Mouse (Mus musculus): ENCODE results near the gene Dmwd. TPM values are rescaled to one million over a fixed set of nuclear protein-coding genes. Genes with fewer than 3 reads are reported as not detected.

The Dmwd gene
- polyA plus RNA-seq, 1 experiment = 27.7 TPM

DNA sequence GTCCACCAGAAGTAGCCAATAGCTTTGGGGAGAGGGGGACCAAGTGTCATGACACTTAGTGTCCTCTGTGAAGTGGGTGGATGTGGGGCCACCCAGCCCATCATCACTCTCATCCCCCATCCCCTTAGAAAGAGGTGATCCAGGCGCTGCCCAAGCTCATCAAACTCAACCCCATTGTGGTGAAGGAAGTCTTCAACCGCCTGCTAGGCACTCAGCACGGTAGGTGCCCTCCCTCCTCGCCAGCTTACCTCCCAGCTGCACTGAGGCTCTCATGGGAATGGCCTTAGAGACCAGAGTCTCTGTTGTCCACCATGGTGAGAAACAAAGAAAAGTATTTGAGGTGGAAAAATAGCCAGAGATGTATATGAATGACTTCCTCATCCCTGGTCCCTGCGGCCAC, 26.8 kb upstream of the Dmwd start:
- Histone ChIP-seq H3K4me1 (ENCODE audit: control insufficient read depth, insufficient read depth, low read length) (no peaks in the 10 kb centered on the region), H3K27ac (ENCODE audit: control insufficient read depth, insufficient read depth, low read depth, low read length, poor library complexity) (no peak overlapping the region), H3K4me3 (replicated peaks; ENCODE audit: control insufficient read depth, low read depth, low read length) (no peak overlapping the region)
- 77% methylated on average over 5 of the region's 5 CpGs for WGBS
- no peak for TF ChIP-seq POLR2A (IDR thresholded peaks at IDR 0.05; ENCODE audit: borderline replicate concordance, control insufficient read depth, low read depth, low read length)

DNA sequence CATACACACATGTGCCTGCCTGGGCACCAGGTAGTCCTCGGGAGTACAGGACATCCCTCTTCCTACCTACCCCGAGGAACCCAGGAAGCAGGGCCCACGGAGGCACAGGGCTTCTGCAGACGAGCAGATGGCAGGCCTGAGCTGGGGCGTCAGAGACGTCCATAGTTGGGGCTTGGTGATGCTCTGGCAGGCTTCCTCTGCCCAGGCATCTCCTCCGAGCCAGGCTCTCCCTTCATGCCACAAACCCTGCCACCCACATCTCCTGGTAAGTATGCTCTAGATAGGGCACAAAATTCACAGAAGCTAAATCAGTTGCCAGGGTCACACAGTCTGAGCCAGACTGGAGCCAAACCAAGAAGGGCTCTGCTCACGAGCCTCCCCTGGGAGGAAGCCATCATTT, 25.9 kb upstream of the Dmwd start:
- TF ChIP-seq CTCF (IDR thresholded peaks at IDR 0.05; ENCODE audit: control insufficient read depth, insufficient read depth, low read length) (no peak), POLR2A (IDR thresholded peaks at IDR 0.05; ENCODE audit: borderline replicate concordance, control insufficient read depth, low read depth, low read length) (no peak)
- WGBS = 73% methylated on average over 8 of the region's 8 CpGs
- H3K4me1 ChIP-seq (ENCODE audit: control insufficient read depth, insufficient read depth, low read length) = no peaks in the 10 kb centered on the region
- no peak overlapping the region for H3K27ac ChIP-seq (ENCODE audit: control insufficient read depth, insufficient read depth, low read depth, low read length, poor library complexity)
- H3K4me3 ChIP-seq (replicated peaks; ENCODE audit: control insufficient read depth, low read depth, low read length) = no peak overlapping the region

DNA sequence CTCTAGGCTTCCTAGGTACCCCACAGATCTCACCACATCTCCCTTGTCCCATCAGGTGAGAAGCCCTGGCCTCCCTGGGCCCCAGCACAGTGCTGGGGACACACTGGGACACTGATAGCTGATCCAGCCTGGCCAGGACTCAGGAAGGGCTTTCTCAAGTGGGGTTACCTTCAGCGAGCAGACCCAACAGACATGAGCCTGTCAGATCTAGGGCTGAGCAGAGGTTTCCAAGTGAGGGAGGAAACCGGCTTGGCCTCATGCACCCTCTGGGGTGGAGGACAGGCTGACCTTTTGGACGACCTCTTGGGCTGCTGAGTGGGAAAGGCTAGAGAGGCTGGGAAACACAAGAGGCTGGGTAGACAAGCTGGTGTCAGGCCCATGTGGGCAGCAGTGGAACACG, 24.9 kb upstream of the Dmwd start:
- no peaks in the 10 kb centered on the region for H3K4me1 ChIP-seq (ENCODE audit: control insufficient read depth, insufficient read depth, low read length)
- no peak overlapping the region for H3K4me3 ChIP-seq (replicated peaks; ENCODE audit: control insufficient read depth, low read depth, low read length)
- WGBS = 80% methylated on average over 4 of the region's 4 CpGs
- TF ChIP-seq CTCF (IDR thresholded peaks at IDR 0.05; ENCODE audit: control insufficient read depth, insufficient read depth, low read length) (no peak), POLR2A (IDR thresholded peaks at IDR 0.05; ENCODE audit: borderline replicate concordance, control insufficient read depth, low read depth, low read length) (no peak)
- H3K27ac ChIP-seq (ENCODE audit: control insufficient read depth, insufficient read depth, low read depth, low read length, poor library complexity) = no peak overlapping the region

GRCm38 (mm10) chr7:19052345-19053135, 23.5 kb upstream of the Dmwd start:
- 89% methylated on average over 15 of the region's 15 CpGs for WGBS
- Histone ChIP-seq H3K27ac (ENCODE audit: control insufficient read depth, insufficient read depth, low read depth, low read length, poor library complexity) (no peak overlapping the region), H3K4me3 (replicated peaks; ENCODE audit: control insufficient read depth, low read depth, low read length) (no peak overlapping the region), H3K4me1 (ENCODE audit: control insufficient read depth, insufficient read depth, low read length) (no peaks in the 10 kb centered on the region)
- no peak for TF ChIP-seq POLR2A (IDR thresholded peaks at IDR 0.05; ENCODE audit: borderline replicate concordance, control insufficient read depth, low read depth, low read length)
- TF ChIP-seq CTCF (IDR thresholded peaks at IDR 0.05; ENCODE audit: control insufficient read depth, insufficient read depth, low read length) = no peak

DNA sequence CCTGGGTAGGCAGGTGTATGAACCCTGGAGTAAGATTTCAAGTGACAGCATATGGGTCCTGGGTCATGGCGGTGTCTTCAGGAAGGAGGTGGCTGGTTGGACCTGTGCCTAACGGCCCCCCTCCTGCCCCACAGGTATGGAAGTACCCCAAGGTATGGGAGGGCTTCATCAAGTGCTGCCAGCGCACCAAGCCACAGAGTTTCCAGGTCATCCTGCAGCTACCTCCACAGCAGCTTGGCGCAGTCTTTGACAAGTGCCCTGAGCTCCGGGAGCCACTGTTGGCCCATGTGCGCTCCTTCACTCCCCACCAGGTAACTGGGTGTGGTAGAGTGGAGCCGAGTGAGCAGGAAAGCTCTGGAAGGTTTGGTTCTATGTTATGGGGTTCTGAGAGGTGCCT, 22.9 kb upstream of the Dmwd start:
- no peak overlapping the region for H3K4me3 ChIP-seq (replicated peaks; ENCODE audit: control insufficient read depth, low read depth, low read length)
- H3K4me1 ChIP-seq (ENCODE audit: control insufficient read depth, insufficient read depth, low read length) = no peaks in the 10 kb centered on the region
- TF ChIP-seq CTCF (IDR thresholded peaks at IDR 0.05; ENCODE audit: control insufficient read depth, insufficient read depth, low read length) = no peak
- TF ChIP-seq POLR2A (IDR thresholded peaks at IDR 0.05; ENCODE audit: borderline replicate concordance, control insufficient read depth, low read depth, low read length) = no peak
- no peak overlapping the region for H3K27ac ChIP-seq (ENCODE audit: control insufficient read depth, insufficient read depth, low read depth, low read length, poor library complexity)
- 92% methylated on average over 7 of the region's 7 CpGs for WGBS

GRCm38 (mm10) chr7:19054047-19054776, 21.8 kb upstream of the Dmwd start, which contains the start of gene Rsph6a:
TSS of gene Rsph6a (plus strand) at chr7:19054690.
- Histone ChIP-seq H3K4me1 (ENCODE audit: control insufficient read depth, insufficient read depth, low read length) (no peaks in the 10 kb centered on the region), H3K27ac (ENCODE audit: control insufficient read depth, insufficient read depth, low read depth, low read length, poor library complexity) (no peak within 1 kb of the TSS), H3K4me3 (replicated peaks; ENCODE audit: control insufficient read depth, low read depth, low read length) (no peak within 1 kb of the TSS)
- TF ChIP-seq POLR2A (IDR thresholded peaks at IDR 0.05; ENCODE audit: borderline replicate concordance, control insufficient read depth, low read depth, low read length) = no peak
- TF ChIP-seq CTCF (IDR thresholded peaks at IDR 0.05; ENCODE audit: control insufficient read depth, insufficient read depth, low read length) = peak; percentile 41
- 77% methylated on average over 33 of the region's 33 CpGs for WGBS

- Histone ChIP-seq H3K4me3 (replicated peaks; ENCODE audit: control insufficient read depth, low read depth, low read length) (no peak overlapping the region), H3K27ac (ENCODE audit: control insufficient read depth, insufficient read depth, low read depth, low read length, poor library complexity) (no peak overlapping the region), H3K4me1 (ENCODE audit: control insufficient read depth, insufficient read depth, low read length) (no peaks in the 10 kb centered on the region)
- TF ChIP-seq CTCF (IDR thresholded peaks at IDR 0.05; ENCODE audit: control insufficient read depth, insufficient read depth, low read length) = no peak
- no peak for TF ChIP-seq POLR2A (IDR thresholded peaks at IDR 0.05; ENCODE audit: borderline replicate concordance, control insufficient read depth, low read depth, low read length)
- 85% methylated on average over 9 of the region's 9 CpGs for WGBS
Measured at GRCm38 (mm10) chr7:19054777-19055076, 21.3 kb upstream of the Dmwd start.

DNA sequence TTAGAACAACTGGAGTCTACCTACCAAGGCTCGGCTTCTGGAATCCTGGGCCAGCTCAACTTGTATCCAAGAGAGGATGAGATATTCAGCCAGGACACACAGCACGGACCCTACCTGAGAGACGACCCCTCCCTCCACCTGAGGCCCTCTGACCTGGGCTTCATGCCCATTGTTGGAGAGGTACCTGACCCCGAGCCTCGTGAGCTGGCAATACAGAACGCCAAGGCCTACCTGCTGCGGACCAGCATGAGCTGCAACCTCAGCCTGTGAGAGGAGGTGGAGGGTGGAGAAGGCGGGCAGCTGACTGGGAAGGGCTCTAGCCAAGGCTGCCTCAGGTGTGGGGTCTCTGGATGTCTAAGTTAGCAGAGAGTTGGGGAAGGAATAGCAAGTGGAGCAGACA, 20.9 kb upstream of the Dmwd start:
- TF ChIP-seq CTCF (IDR thresholded peaks at IDR 0.05; ENCODE audit: control insufficient read depth, insufficient read depth, low read length) (no peak), POLR2A (IDR thresholded peaks at IDR 0.05; ENCODE audit: borderline replicate concordance, control insufficient read depth, low read depth, low read length) (no peak)
- H3K4me1 ChIP-seq (ENCODE audit: control insufficient read depth, insufficient read depth, low read length) = no peaks in the 10 kb centered on the region
- 90% methylated on average over 8 of the region's 8 CpGs for WGBS

More for the DNA sequence above, 20.9 kb upstream of the Dmwd start:
- H3K4me3 ChIP-seq (replicated peaks; ENCODE audit: control insufficient read depth, low read depth, low read length) = no peak overlapping the region
- no peak overlapping the region for H3K27ac ChIP-seq (ENCODE audit: control insufficient read depth, insufficient read depth, low read depth, low read length, poor library complexity)
